In the genomic region with DNA sequence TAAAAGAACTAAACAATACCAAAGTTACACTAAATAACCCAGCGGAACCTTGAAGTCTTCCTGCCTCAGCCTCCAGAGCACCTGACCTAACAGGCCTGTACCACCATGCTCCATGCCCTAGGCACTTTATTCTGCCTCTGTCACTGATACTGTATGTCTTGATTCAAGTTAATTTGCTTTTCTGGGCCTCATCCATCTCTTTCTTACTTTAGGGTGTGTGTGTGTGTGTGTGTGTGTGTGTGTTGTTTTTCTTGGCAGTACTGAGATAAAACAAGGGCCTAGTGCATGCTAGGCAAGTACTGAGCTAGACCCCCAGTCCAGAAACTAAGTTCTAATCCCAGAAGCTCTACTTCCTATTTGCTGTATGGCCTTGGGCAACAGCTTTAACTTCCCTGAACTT, we compare ENCODE assay signal across 13 mouse cellular contexts. TPM values are rescaled to one million over a fixed set of nuclear protein-coding genes. Genes with fewer than 3 reads are reported as not detected.
DNase-seq lines count a peak whose midpoint lies in the region; ATAC-seq and TF ChIP-seq lines count a peak whose summit lies in the region.
"Had no signal": no experiment of that assay in that cellular context is flagged by ENCODE, and none has a peak within 500 bp of the region (broad histone marks: within the 10 kb centered on the region; RNA-seq: fewer than 3 reads in every experiment).

No protein-coding gene starts in this region.

- H3K4me3 ChIP-seq in heart, embryonic 13.5 days = peak overlapping the region; percentile 68
- H3K4me3 ChIP-seq in liver, adult 2 months (ENCODE audit: insufficient read depth, low read depth, low read length) = peak overlapping the region; percentile 17; the same call in 1 of the 2 replicates
- H3K4me3 ChIP-seq in intestine, postnatal 0 days (ENCODE audit: low read depth, low read length) = no peak overlapping the region

- no peak for TF ChIP-seq CTCF in liver, adult 2 months (IDR thresholded peaks at IDR 0.05; ENCODE audit: low read depth, low read length)
- TF ChIP-seq CTCF in intestine, postnatal 0 days (IDR thresholded peaks at IDR 0.05; ENCODE audit: low read depth) = no peak

- H3K9ac ChIP-seq in heart, embryonic 13.5 days = peak overlapping the region; percentile 30; the same call in 1 of the 2 replicates
- H3K9ac ChIP-seq in liver, adult 2 months (ENCODE audit: low read depth, low read length) = no peak overlapping the region
- H3K9ac ChIP-seq in intestine, postnatal 0 days (ENCODE audit: low read depth, low read length) = no peak overlapping the region
- H3K9ac ChIP-seq: limb, embryonic 15.5 days had no signal

- H3K4me1 ChIP-seq in heart, embryonic 13.5 days = peaks cover 10% of the 10 kb centered on the region
- peaks cover 10% of the 10 kb centered on the region for H3K4me1 ChIP-seq in liver, adult 2 months (ENCODE audit: control insufficient read depth, insufficient read depth, low read length)
- no peaks in the 10 kb centered on the region for H3K4me1 ChIP-seq in intestine, postnatal 0 days (replicated peaks; ENCODE audit: control insufficient read depth, insufficient read depth, low read length)

- DNase-seq in heart, postnatal 36 days = no peak
- DNase-seq in testis, postnatal 10 days (ENCODE audit: low spot score) = peak; percentile 23
- DNase-seq in testis, postnatal 14 days (ENCODE audit: low spot score) = no peak
- no peak for DNase-seq in liver, adult 2 months (ENCODE audit: extremely low read depth, low read depth, low spot score)
- no peak for DNase-seq in left cerebral cortex, postnatal 36 days (ENCODE audit: low spot score in 2 of 2)
- DNase-seq: adrenal gland, postnatal 36 days; gastrocnemius, postnatal 36 days; right cerebral cortex, postnatal 14 days; thymus, adult 2 months had no signal

- no peaks in the 10 kb centered on the region for H3K27me3 ChIP-seq in heart, embryonic 13.5 days (replicated peaks)
- H3K27me3 ChIP-seq in liver, adult 2 months (ENCODE audit: control insufficient read depth, insufficient read depth, low read length) = no peaks in the 10 kb centered on the region
- no peaks in the 10 kb centered on the region for H3K27me3 ChIP-seq in intestine, postnatal 0 days (replicated peaks; ENCODE audit: control insufficient read depth, insufficient read depth, low read length)
- H3K27me3 ChIP-seq: limb, embryonic 15.5 days had no signal

- 0 out of 2 replicates have a peak, but pooled peaks cover 3% of the 10 kb centered on the region for H3K36me3 ChIP-seq in heart, embryonic 13.5 days
- no peaks in the 10 kb centered on the region for H3K36me3 ChIP-seq in liver, adult 2 months (ENCODE audit: control insufficient read depth, insufficient read depth, low read length)
- H3K36me3 ChIP-seq in intestine, postnatal 0 days (ENCODE audit: control insufficient read depth, insufficient read depth) = no peaks in the 10 kb centered on the region
- H3K36me3 ChIP-seq: limb, embryonic 15.5 days had no signal

- WGBS in heart, embryonic 13.5 days = 100% methylated on average over 1 of the region's 1 CpGs
- WGBS in liver, adult 2 months = 96% methylated on average over 1 of the region's 1 CpGs
- WGBS in intestine, postnatal 0 days = 100% methylated on average over 1 of the region's 1 CpGs

- H3K9me3 ChIP-seq in heart, embryonic 13.5 days = no peaks in the 10 kb centered on the region
- H3K9me3 ChIP-seq in intestine, postnatal 0 days (ENCODE audit: control insufficient read depth) = no peaks in the 10 kb centered on the region
- H3K9me3 ChIP-seq: limb, embryonic 15.5 days had no signal

- ATAC-seq in heart, embryonic 13.5 days (ENCODE audit: extremely low read depth, insufficient number of reproducible peaks, low FRiP score, low TSS enrichment) = no peak
- ATAC-seq in intestine, postnatal 0 days = no peak
- ATAC-seq: forebrain, embryonic 16.5 days had no signal

- no peak overlapping the region for H3K27ac ChIP-seq in heart, embryonic 13.5 days (replicated peaks)
- peak overlapping the region; percentile 38; the same call in 1 of the 2 replicates for H3K27ac ChIP-seq in liver, adult 2 months (replicated peaks; ENCODE audit: insufficient read depth, low read depth, low read length)
- H3K27ac ChIP-seq in intestine, postnatal 0 days (ENCODE audit: low read depth, low read length) = no peak overlapping the region
- H3K27ac ChIP-seq: limb, embryonic 15.5 days had no signal

- no peak for TF ChIP-seq POLR2A in liver, adult 2 months (IDR thresholded peaks at IDR 0.05; ENCODE audit: extremely low read depth, insufficient read depth, low read length)

- peak overlapping the region; percentile 69 for H3K4me2 ChIP-seq in heart, embryonic 13.5 days
- no peak overlapping the region for H3K4me2 ChIP-seq in intestine, postnatal 0 days (replicated peaks; ENCODE audit: low read depth)

- intact Hi-C loops in heart, postnatal 36 days (cut with DNase I) = no loop called here
- intact Hi-C loops in left cerebral cortex, postnatal 36 days (cut with DNase I) = no loop called here

- H3K79me2 ChIP-seq in liver, adult 2 months (ENCODE audit: control insufficient read depth, insufficient read depth, low read length) = peaks cover 2% of the 10 kb centered on the region; the same call in 1 of the 2 replicates

RNA-seq across cellular contexts. Expression of a gene that starts 1.2 kb away (rescaled TPM):
- 77.3 and 83.7 TPM in 2 replicates for polyA plus RNA-seq in heart, embryonic 13.5 days (2015; fragmentation: Nextera tagmentation; extraction: Ambion mirVana)
- total RNA-seq in heart, postnatal 36 days (2021) = 100 to 1,000 TPM; 141 to 157 TPM
- 65.1 and 71.2 TPM in 2 replicates for total RNA-seq in liver, adult 2 months (2014; rRNA removed)
- polyA plus RNA-seq in liver, adult 2 months (2012; rRNA removed) = 92.3 and 94.0 TPM in 2 replicates
- 51.2 and 56.0 TPM in 2 replicates for polyA plus RNA-seq in intestine, postnatal 0 days (2015; fragmentation: Nextera tagmentation; extraction: Ambion mirVana)
- 10 to 100 TPM; 90.2 to 97.0 TPM for total RNA-seq in left cerebral cortex, postnatal 36 days (2021)

RNA-seq across cellular contexts. Expression of a gene that starts 30.6 kb away (rescaled TPM):
- polyA plus RNA-seq in heart, embryonic 13.5 days (2015; fragmentation: Nextera tagmentation; extraction: Ambion mirVana) = 190 and 194 TPM in 2 replicates
- 10 to 100 TPM; 82.5 to 83.7 TPM for total RNA-seq in heart, postnatal 36 days (2021)
- total RNA-seq in liver, adult 2 months (2014; rRNA removed) = 49.9 and 53.7 TPM in 2 replicates
- 28.0 and 33.6 TPM in 2 replicates for polyA plus RNA-seq in liver, adult 2 months (2012; rRNA removed)
- polyA plus RNA-seq in intestine, postnatal 0 days (2015; fragmentation: Nextera tagmentation; extraction: Ambion mirVana) = 145 and 152 TPM in 2 replicates
- total RNA-seq in left cerebral cortex, postnatal 36 days (2021) = 100 to 1,000 TPM; 102 to 150 TPM

RNA-seq across cellular contexts. Expression of a gene that starts 43.1 kb away (rescaled TPM):
- polyA plus RNA-seq in heart, embryonic 13.5 days (2015; fragmentation: Nextera tagmentation; extraction: Ambion mirVana) = 318 and 325 TPM in 2 replicates
- 100 to 1,000 TPM; 269 to 304 TPM for total RNA-seq in heart, postnatal 36 days (2021)
- 23.3 and 45.2 TPM in 2 replicates for total RNA-seq in liver, adult 2 months (2014; rRNA removed)
- 168 and 177 TPM in 2 replicates for polyA plus RNA-seq in liver, adult 2 months (2012; rRNA removed)
- polyA plus RNA-seq in intestine, postnatal 0 days (2015; fragmentation: Nextera tagmentation; extraction: Ambion mirVana) = 157 and 160 TPM in 2 replicates
- 100 to 1,000 TPM; 328 to 372 TPM for total RNA-seq in left cerebral cortex, postnatal 36 days (2021)
